Mouse (Mus musculus): ENCODE results near the gene AC124502.3. TPM values are rescaled to one million over a fixed set of nuclear protein-coding genes. Genes with fewer than 3 reads are reported as not detected.
A peak's percentile ranks its signal among the peaks of the same experiment; 100 is the strongest.

AC124502.3 gene
- polyA plus RNA-seq, 1 experiment from 2014 or later, result 1.2 TPM

GRCm38 (mm10) chr19:5069978-5070377 is 31.3 kb downstream of the AC124502.3 start:
- WGBS, result 86% methylated on average over 7 of the region's 7 CpGs
- peaks cover 15% of the 10 kb centered on the region for H3K27me3 ChIP-seq (replicated peaks; ENCODE audit: control insufficient read depth, insufficient read depth, low read length)
- peaks cover 24% of the 10 kb centered on the region for H3K4me1 ChIP-seq (ENCODE audit: control insufficient read depth, insufficient read depth, low read length)
- ATAC-seq (no peak), DNase-seq (ENCODE audit: low spot score) (no peak)
- H3K4me3 ChIP-seq (ENCODE audit: low read depth, low read length), result no peak overlapping the region
- H3K36me3 ChIP-seq (ENCODE audit: control insufficient read depth, insufficient read depth, low read length), result no peaks in the 10 kb centered on the region
- no peak overlapping the region for H3K9ac ChIP-seq (ENCODE audit: low read length)
- no peak overlapping the region for H3K27ac ChIP-seq (ENCODE audit: low read depth, low read length)
- H3K9me3 ChIP-seq (replicated peaks; ENCODE audit: control insufficient read depth, low read length), result no peaks in the 10 kb centered on the region
- H3K4me2 ChIP-seq (ENCODE audit: low read length), result no peak overlapping the region

- Histone ChIP-seq H3K9ac (ENCODE audit: low read length) (peak overlapping the region; percentile 62), H3K9me3 (replicated peaks; ENCODE audit: control insufficient read depth, low read length) (no peaks in the 10 kb centered on the region), H3K36me3 (ENCODE audit: control insufficient read depth, insufficient read depth, low read length) (no peaks in the 10 kb centered on the region), H3K27me3 (replicated peaks; ENCODE audit: control insufficient read depth, insufficient read depth, low read length) (peaks cover 15% of the 10 kb centered on the region), H3K27ac (ENCODE audit: low read depth, low read length) (peak overlapping the region; percentile 58; the same call in 1 of the 2 replicates), H3K4me1 (ENCODE audit: control insufficient read depth, insufficient read depth, low read length) (peaks cover 24% of the 10 kb centered on the region), H3K4me2 (ENCODE audit: low read length) (peak overlapping the region; percentile 61), H3K4me3 (ENCODE audit: low read depth, low read length) (peak overlapping the region; percentile 37)
- DNase-seq (ENCODE audit: low spot score), result no peak
- ATAC-seq, result no peak
- WGBS, result 8% methylated on average over 11 of the region's 11 CpGs
These were observed 32.4 kb downstream of the AC124502.3 start for GRCm38 (mm10) chr19:5071077-5071476.

- WGBS, result under 1% methylated on average over 40 of the region's 40 CpGs
- peak overlapping the region; percentile 61 for H3K4me2 ChIP-seq (ENCODE audit: low read length)
- H3K4me3 ChIP-seq (ENCODE audit: low read depth, low read length), result peak overlapping the region; percentile 37
- H3K9ac ChIP-seq (ENCODE audit: low read length), result peak overlapping the region; percentile 62
- ATAC-seq (peak; percentile 84), DNase-seq (ENCODE audit: low spot score) (peak; percentile 92)
- peak overlapping the region; percentile 58 for H3K27ac ChIP-seq (ENCODE audit: low read depth, low read length)
- peaks cover 24% of the 10 kb centered on the region for H3K4me1 ChIP-seq (ENCODE audit: control insufficient read depth, insufficient read depth, low read length)
- H3K36me3 ChIP-seq (ENCODE audit: control insufficient read depth, insufficient read depth, low read length), result no peaks in the 10 kb centered on the region
- no peaks in the 10 kb centered on the region for H3K9me3 ChIP-seq (replicated peaks; ENCODE audit: control insufficient read depth, low read length)
- peaks cover 15% of the 10 kb centered on the region for H3K27me3 ChIP-seq (replicated peaks; ENCODE audit: control insufficient read depth, insufficient read depth, low read length)
These were observed 33.1 kb downstream of the AC124502.3 start for GRCm38 (mm10) chr19:5071545-5072369.

GRCm38 (mm10) chr19:5072389-5073019 is 33.8 kb downstream of the AC124502.3 start:
- DNase-seq (ENCODE audit: low spot score) (no peak), ATAC-seq (peak; percentile 15; the same call in 1 of the 2 replicates)
- H3K9me3 ChIP-seq (replicated peaks; ENCODE audit: control insufficient read depth, low read length), result no peaks in the 10 kb centered on the region
- H3K4me1 ChIP-seq (ENCODE audit: control insufficient read depth, insufficient read depth, low read length), result peaks cover 22% of the 10 kb centered on the region
- peak overlapping the region; percentile 58; the same call in 1 of the 2 replicates for H3K27ac ChIP-seq (ENCODE audit: low read depth, low read length)
- WGBS, result 2% methylated on average over 20 of the region's 20 CpGs
- peak overlapping the region; percentile 62; the same call in 1 of the 2 replicates for H3K9ac ChIP-seq (ENCODE audit: low read length)
- H3K4me3 ChIP-seq (ENCODE audit: low read depth, low read length), result peak overlapping the region; percentile 37
- peaks cover 10% of the 10 kb centered on the region for H3K27me3 ChIP-seq (replicated peaks; ENCODE audit: control insufficient read depth, insufficient read depth, low read length)
- peak overlapping the region; percentile 61 for H3K4me2 ChIP-seq (ENCODE audit: low read length)
- no peaks in the 10 kb centered on the region for H3K36me3 ChIP-seq (ENCODE audit: control insufficient read depth, insufficient read depth, low read length)

- Histone ChIP-seq H3K4me1 (ENCODE audit: control insufficient read depth, insufficient read depth, low read length) (peaks cover 19% of the 10 kb centered on the region), H3K36me3 (ENCODE audit: control insufficient read depth, insufficient read depth, low read length) (no peaks in the 10 kb centered on the region), H3K4me2 (ENCODE audit: low read length) (peak overlapping the region; percentile 61), H3K27me3 (replicated peaks; ENCODE audit: control insufficient read depth, insufficient read depth, low read length) (peaks cover 9% of the 10 kb centered on the region), H3K27ac (ENCODE audit: low read depth, low read length) (no peak overlapping the region), H3K4me3 (ENCODE audit: low read depth, low read length) (0 out of 2 replicates have a peak overlapping the region, but pooled peaks have one; percentile 9), H3K9ac (ENCODE audit: low read length) (no peak overlapping the region), H3K9me3 (replicated peaks; ENCODE audit: control insufficient read depth, low read length) (no peaks in the 10 kb centered on the region)
- ATAC-seq, result peak; percentile 19; the same call in 1 of the 2 replicates
- 2% methylated on average over 15 of the region's 15 CpGs for WGBS
- DNase-seq (ENCODE audit: low spot score), result peak; percentile 85
These were observed 34.3 kb downstream of the AC124502.3 start for GRCm38 (mm10) chr19:5073028-5073427.

GRCm38 (mm10) chr19:5073518-5073917 is 34.8 kb downstream of the AC124502.3 start:
- ATAC-seq (no peak), DNase-seq (ENCODE audit: low spot score) (no peak)
- no peak overlapping the region for H3K27ac ChIP-seq (ENCODE audit: low read depth, low read length)
- H3K4me1 ChIP-seq (ENCODE audit: control insufficient read depth, insufficient read depth, low read length), result peaks cover 14% of the 10 kb centered on the region
- H3K4me2 ChIP-seq (ENCODE audit: low read length), result no peak overlapping the region
- H3K9me3 ChIP-seq (replicated peaks; ENCODE audit: control insufficient read depth, low read length), result no peaks in the 10 kb centered on the region
- H3K9ac ChIP-seq (ENCODE audit: low read length), result no peak overlapping the region
- H3K4me3 ChIP-seq (ENCODE audit: low read depth, low read length), result no peak overlapping the region
- no peaks in the 10 kb centered on the region for H3K36me3 ChIP-seq (ENCODE audit: control insufficient read depth, insufficient read depth, low read length)
- peaks cover 6% of the 10 kb centered on the region; the same call in 1 of the 2 replicates for H3K27me3 ChIP-seq (replicated peaks; ENCODE audit: control insufficient read depth, insufficient read depth, low read length)
- WGBS, result 39% methylated on average over 5 of the region's 5 CpGs

GRCm38 (mm10) chr19:5079279-5079678 is 40.6 kb downstream of the AC124502.3 start:
- Histone ChIP-seq H3K9ac (ENCODE audit: low read length) (no peak overlapping the region), H3K4me1 (ENCODE audit: control insufficient read depth, insufficient read depth, low read length) (no peaks in the 10 kb centered on the region), H3K36me3 (ENCODE audit: control insufficient read depth, insufficient read depth, low read length) (no peaks in the 10 kb centered on the region), H3K27me3 (replicated peaks; ENCODE audit: control insufficient read depth, insufficient read depth, low read length) (peaks cover 37% of the 10 kb centered on the region), H3K27ac (ENCODE audit: low read depth, low read length) (no peak overlapping the region), H3K4me2 (ENCODE audit: low read length) (no peak overlapping the region), H3K4me3 (ENCODE audit: low read depth, low read length) (no peak overlapping the region), H3K9me3 (replicated peaks; ENCODE audit: control insufficient read depth, low read length) (no peaks in the 10 kb centered on the region)
- 86% methylated on average over 1 of the region's 1 CpGs for WGBS
- ATAC-seq, result no peak
- no peak for DNase-seq (ENCODE audit: low spot score)

- Histone ChIP-seq H3K9ac (ENCODE audit: low read length) (no peak overlapping the region), H3K27ac (ENCODE audit: low read depth, low read length) (no peak overlapping the region), H3K36me3 (ENCODE audit: control insufficient read depth, insufficient read depth, low read length) (no peaks in the 10 kb centered on the region), H3K4me2 (ENCODE audit: low read length) (no peak overlapping the region), H3K4me1 (ENCODE audit: control insufficient read depth, insufficient read depth, low read length) (0 out of 2 replicates have a peak, but pooled peaks cover 4% of the 10 kb centered on the region), H3K27me3 (replicated peaks; ENCODE audit: control insufficient read depth, insufficient read depth, low read length) (peaks cover 56% of the 10 kb centered on the region), H3K9me3 (replicated peaks; ENCODE audit: control insufficient read depth, low read length) (no peaks in the 10 kb centered on the region), H3K4me3 (ENCODE audit: low read depth, low read length) (no peak overlapping the region)
- DNase-seq (ENCODE audit: low spot score) (no peak), ATAC-seq (no peak)
- WGBS, result 79% methylated on average over 18 of the region's 18 CpGs
These were observed 43.3 kb downstream of the AC124502.3 start for GRCm38 (mm10) chr19:5082005-5082404.

All from forebrain, embryonic 14.5 days (tissue).